Mouse (Mus musculus) C2C12 (cell line): ENCODE measurements at regions not wholly inside any gene's neighbourhood (a gene's known extent, or its start where the extent isn't known, plus 50 kb on each side); places are given as distances from the start of the nearest gene placed in this dataset.

ENCODE experiments used
- CTCF ChIP-seq: IDR thresholded peaks from one replicate; pipeline ENCODE4 v1.5.1; 2011; ENCODE audit not compliant: control insufficient read depth, insufficient read depth, insufficient read length
- MAX ChIP-seq: IDR thresholded peaks from one replicate; pipeline ENCODE4 v1.6.1; 2011; ENCODE audit warnings: mild to moderate bottlenecking, control low read depth
- MYOD1 ChIP-seq: IDR thresholded peaks from one replicate; pipeline ENCODE4 v1.6.1; 2011; ENCODE audit warnings: low read depth; ENCODE audit not compliant: control insufficient read depth, insufficient read length

DNA sequence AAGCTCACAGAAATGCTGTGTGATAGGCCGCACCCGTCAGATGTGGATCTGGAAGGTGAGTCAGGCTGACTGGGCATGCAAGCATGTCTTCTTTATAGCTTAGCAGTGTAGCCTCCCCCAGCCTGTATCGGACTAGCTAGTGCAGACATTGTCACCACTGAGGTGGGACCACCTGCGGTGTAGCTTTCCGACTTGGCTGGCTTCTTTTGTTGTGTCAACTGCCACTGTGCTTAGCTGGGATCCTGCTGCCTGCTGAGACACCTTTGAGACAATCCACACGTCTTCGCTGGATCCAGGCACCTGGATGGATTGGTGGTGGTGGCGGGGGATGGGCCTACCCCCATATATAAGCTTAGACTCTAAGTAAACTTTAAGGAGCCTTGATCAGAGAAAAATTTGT lies 177.7 kb upstream of the Unc93a2 start:
- TF ChIP-seq CTCF (no peak), MAX (no peak), MYOD1 (no peak)
